Mouse (Mus musculus): ENCODE measurements around the gene Per1. TPM values are rescaled to one million over a fixed set of nuclear protein-coding genes. Genes with fewer than 3 reads are reported as not detected.

Per1 gene
- total RNA-seq, 2 experiments from 2014 or later, result 17.5 to 78.6 TPM

DNA sequence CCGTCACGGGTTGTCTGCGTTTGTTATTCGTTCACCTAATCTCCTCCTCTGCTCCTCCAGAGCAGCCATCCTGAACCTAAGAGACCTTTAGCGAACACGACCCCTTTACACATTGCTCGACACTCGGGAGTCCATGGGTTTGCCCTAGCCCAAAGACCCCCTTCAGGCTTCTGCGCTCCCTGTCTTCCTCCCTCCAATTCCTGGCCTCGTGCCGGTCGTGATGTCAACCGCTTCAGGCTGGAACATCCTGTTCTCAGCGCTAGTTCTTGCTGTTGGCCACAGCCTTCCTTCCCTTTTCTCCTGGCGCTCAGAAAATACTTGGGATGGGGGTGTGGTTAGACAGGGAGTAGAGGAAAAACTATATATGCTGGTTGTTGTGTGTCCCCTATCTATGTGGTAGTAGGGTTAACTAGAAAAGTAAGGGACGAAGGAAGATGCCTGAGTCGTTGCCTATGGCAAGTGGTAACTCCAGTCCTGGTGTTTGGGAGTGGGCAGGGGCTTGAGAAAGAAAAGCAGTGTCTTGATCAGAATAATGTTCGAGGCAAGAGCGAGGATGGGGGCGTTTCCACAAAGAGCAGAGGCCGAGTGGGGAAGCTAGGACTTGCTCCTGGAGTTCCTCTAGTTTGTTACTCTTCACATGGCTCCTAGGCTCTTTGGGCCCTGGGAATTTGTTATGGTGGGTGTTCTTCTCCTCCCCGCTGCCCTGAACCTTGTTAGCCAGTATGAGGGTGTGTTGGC is 4.3 kb downstream of the Per1 start:
- peak; percentile 89 for DNase-seq

GRCm38 (mm10) chr11:69099915-69100345 is 4.9 kb downstream of the Per1 start:
- peak; percentile 92 for DNase-seq

DNA sequence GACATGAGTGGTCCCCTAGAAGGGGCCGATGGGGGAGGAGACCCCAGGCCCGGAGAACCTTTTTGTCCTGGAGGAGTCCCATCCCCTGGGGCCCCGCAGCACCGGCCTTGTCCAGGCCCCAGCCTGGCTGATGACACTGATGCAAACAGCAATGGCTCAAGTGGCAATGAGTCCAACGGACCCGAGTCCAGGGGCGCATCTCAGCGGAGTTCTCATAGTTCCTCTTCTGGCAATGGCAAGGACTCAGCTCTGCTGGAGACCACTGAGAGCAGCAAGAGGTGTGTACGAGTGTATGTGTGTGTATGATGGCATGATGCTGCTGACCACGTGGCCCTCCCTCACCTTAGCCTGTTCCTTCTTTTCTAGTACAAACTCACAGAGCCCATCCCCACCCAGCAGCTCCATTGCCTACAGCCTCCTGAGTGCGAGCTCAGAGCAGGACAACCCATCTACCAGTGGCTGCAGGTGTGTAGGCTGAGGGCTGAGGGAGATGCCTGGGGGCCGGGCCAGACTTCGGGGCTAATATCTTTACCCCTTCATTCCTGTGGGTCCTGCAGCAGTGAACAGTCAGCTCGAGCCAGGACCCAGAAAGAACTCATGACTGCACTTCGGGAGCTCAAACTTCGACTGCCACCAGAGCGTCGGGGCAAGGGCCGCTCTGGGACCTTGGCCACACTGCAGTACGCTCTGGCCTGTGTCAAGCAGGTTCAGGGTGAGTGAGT is 5.8 kb downstream of the Per1 start:
- DNase-seq, result peak; percentile 21

- peak; percentile 3 for DNase-seq
Observed at GRCm38 (mm10) chr11:69101604-69102402, 6.8 kb downstream of the Per1 start.

DNA sequence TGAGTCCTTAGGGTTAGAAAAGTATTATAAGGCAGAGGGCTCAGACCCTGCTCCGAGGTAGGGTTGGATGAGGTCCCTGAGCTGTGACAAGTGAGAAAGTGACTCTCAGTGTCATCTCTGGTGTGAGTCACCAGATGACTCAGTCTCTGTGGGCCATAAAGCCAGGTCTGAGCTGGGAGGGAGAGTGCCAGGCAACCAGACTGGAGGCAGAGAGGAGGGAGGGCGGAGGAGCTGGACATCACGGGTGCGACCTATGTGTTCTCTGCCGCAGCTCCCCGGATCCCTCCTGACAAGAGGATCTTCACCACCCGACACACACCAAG is 7.3 kb downstream of the Per1 start:
- DNase-seq, result peak; percentile 4

DNA sequence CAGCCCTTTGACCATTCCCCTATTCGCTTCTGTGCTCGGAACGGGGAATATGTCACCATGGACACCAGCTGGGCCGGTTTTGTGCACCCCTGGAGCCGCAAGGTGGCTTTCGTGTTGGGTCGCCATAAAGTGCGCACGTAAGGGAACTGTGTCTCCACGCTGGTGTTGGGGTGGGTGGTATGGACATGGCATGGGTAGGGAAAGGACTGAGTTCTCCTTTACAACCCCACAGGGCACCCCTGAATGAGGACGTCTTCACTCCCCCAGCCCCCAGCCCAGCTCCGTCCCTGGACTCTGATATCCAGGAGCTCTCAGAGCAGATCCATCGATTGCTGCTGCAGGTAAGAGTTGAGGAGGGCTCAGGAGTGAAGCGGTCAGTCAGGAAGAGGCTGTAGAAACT is 8.1 kb downstream of the Per1 start:
- no peak for DNase-seq

- peak; percentile 5 for DNase-seq
Observed at GRCm38 (mm10) chr11:69103531-69104435, 8.8 kb downstream of the Per1 start.

DNA sequence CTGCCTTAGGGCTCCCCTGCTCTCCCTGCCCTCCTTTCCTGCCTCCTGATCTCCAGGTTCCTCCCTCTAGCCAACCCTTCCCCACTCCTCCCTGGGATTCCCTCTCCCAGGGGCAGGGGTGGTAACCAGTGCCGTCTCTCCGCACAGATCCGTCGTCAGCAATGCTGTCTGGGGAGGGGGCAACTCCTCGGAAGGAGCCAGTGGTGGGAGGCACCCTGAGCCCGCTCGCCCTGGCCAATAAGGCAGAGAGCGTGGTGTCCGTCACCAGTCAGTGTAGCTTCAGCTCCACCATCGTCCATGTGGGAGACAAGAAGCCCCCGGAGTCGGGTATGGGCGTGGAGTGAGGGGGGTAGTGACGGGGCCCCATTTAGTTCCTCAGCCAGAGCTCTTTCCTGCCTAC is 9.5 kb downstream of the Per1 start:
- no peak for DNase-seq

DNA sequence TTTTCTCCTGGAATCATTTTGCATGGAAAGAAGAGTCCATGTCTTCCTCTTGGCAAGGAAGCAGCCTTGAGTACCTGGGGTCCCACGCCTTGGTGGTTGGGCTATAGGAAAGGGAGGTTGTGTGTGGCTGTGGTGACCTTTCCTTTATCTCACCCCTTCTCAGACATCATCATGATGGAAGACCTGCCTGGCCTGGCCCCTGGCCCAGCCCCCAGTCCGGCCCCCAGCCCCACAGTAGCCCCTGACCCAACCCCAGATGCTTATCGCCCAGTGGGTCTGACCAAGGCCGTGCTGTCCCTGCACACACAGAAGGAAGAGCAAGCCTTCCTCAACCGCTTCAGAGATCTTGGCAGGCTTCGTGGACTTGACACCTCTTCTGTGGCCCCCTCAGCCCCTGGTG is 10.2 kb downstream of the Per1 start:
- DNase-seq, result no peak

DNA sequence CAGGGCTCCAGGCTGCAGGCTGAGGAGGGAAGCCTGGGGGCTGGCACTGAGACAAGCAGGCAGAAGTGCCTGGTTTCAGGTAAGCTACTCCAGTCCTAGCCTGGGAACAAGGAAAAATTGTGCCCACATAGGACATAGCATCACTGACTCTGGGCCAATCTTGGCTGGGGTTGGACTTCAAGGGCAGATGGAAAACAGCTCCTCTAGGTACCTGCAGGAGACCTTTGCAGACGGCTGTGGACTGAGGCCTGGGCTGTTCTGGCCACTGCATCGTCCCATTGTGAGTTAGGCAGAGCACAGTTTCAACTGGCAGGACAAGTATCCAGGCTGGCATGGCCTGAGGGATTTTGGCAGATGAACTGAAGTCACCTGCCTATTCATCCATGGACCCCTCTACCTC is 10.8 kb downstream of the Per1 start:
- no peak for DNase-seq

- peak; percentile 24 for DNase-seq
Observed at GRCm38 (mm10) chr11:69106299-69106698, 11.3 kb downstream of the Per1 start.

DNA sequence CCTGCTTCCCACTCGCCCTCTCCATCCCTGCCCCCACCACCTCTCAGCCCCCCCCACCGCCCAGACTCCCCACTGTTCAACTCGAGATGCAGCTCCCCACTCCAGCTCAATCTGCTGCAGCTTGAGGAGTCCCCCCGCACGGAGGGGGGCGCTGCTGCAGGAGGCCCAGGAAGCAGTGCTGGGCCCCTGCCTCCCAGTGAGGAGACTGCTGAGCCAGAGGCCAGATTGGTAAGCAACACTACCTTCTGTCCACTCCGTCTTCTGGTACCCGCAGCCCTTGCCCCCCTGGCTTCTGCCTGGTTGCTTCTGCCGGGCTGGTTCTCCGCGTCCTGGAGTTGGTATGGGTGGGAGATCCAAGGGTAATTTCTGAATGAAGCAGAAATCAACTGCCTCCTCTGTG is 11.8 kb downstream of the Per1 start:
- DNase-seq, result no peak

DNA sequence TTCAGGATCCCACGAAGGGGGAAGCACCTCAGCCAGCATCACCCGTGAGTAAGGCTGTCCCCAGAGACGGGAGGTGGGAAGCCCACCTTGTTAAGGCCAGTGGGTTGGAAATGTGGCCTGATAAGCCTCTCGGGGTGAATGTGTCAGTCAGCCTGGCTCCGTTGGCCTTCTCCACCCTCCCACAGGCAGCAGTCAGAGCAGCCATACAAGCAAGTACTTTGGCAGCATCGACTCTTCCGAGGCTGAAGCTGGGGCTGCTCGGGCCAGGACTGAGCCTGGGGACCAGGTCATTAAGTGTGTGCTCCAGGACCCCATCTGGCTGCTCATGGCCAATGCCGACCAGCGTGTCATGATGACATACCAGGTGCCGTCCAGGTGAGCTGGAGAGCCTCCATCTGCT is 12.7 kb downstream of the Per1 start:
- peak; percentile 13 for DNase-seq

GRCm38 (mm10) chr11:69108223-69108622 is 13.2 kb downstream of the Per1 start:
- no peak for DNase-seq

DNA sequence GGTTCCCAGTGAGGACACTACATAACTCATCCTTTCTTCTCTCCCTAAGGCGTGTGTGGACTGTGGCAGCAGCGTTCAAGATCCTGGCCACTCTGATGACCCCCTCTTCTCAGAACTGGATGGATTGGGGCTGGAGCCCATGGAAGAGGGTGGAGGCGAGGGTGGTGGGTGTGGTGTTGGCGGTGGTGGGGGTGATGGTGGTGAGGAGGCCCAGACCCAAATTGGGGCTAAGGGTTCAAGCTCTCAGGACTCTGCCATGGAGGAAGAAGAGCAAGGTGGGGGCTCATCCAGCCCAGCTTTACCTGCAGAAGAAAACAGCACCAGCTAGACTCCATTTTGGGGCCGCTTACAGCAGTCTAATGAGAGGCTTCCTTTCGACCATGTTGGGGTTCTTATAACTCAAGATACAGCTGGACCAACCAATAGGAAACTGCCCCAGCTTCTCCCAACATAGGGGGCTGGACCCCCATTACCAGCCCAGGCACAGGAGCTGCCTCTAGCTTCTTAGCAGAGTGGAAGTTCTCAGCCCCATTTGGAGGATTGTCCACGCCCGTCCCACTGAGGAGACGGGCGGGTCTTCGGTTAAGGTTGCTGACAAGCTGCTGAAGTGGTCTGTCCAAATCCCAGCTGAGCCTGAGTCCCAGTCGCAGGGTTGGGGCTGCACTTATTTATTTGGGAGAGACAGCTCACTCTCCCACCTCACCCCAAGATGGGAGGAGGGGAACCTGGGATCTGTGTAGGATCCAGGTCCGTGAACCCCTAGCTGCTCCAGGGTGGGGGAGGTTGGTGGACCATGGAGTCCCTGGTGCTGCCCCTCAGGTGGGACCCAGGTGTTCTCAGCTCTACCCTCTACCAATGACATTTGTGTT is 14.2 kb downstream of the Per1 start:
- peak; percentile 13 for DNase-seq

- peak; percentile 97 for DNase-seq
Observed at GRCm38 (mm10) chr11:69110319-69111046, 15.5 kb downstream of the Per1 start.

DNA sequence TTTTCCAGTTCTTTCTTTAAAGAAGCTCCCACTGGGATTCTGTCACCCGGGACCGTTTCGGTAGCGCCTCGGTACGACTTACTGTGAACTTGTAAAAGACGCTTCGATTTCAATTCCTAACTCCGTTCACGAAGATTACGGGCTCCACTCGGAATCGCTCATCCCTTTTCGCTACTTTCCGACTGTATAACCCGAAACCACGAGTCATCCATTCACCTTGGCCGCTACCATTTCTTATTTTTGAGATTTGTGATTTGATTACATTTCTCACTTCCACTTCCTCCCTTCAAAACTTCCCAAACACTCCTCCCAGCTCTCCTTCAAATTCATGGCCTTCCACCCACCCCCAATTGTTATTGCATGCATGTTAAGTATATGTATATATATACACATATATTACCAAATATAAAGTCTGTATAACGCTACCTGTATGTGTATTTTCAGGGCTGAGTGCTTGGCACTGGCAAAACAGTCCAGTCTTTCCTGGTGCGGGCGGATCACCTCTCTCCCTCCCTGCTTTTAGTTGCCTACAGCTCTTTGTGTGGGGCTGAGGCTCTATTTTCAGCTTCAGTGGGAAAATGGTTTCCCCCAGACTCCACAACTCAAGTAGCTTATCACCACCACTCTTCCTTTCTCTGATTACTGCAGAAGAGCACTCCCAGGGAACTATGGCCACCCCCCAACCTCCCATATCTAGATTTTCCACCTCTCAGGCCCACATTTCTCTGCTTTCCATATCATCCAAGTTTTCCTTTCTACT is 16.2 kb downstream of the Per1 start:
- peak; percentile 3 for DNase-seq

GRCm38 (mm10) chr11:69111865-69112264 is 16.8 kb downstream of the Per1 start:
- DNase-seq, result no peak

DNA sequence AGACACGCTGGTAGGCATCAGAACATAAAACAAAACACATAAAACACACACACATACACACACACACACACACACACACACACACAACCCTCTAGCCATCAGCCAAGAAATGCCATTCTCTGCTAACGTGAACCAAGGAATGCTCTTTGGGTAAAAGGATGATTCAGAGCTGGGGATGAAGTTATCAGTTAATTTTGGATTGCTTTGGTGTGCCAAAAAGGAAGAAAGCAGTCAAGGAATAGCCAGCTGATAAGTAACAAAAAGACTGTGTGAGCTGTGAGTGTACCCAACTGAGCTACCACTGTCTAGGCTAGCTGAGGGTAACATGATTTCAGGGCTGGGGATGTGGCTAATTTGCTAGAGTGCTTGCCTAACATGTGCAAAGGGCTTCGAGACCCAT is 19.0 kb downstream of the Per1 start:
- DNase-seq, result no peak

- no peak for DNase-seq
Observed at GRCm38 (mm10) chr11:69114621-69115020, 19.6 kb downstream of the Per1 start.
